10 mouse cellular contexts compared by ENCODE assay signal in the genomic region with DNA sequence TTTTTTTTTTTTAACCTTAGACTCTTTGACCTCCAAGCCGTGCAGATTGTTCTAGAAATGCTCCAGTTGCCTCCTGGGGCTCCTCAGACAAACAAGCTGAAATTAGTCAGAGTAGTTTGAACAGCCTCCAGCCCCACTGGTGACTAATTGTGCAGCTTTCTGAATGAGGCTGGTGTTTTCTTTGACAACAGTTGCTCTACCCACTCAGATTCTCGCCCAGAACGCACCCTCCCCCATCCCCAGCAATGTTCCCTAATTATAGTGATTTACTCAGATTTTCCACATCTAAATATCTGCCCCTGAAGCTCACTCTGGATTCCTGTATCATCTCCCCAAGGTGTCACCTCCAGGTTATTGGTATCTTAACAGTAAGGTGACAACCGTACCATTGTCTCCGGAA.
DNase-seq lines count a peak whose midpoint lies in the region.
"Had no signal": no experiment of that assay in that cellular context is flagged by ENCODE, and none has a peak within 500 bp of the region (broad histone marks: within the 10 kb centered on the region; RNA-seq: fewer than 3 reads in every experiment).

No protein-coding gene starts in this region.

- DNase-seq in adrenal gland, postnatal 10 days: peak; percentile 30
- DNase-seq in adrenal gland, adult 8-10 months: no peak
- peak; percentile 83 for DNase-seq in right cerebral cortex, adult 18-20 months
- no peak for DNase-seq in right cerebral cortex, postnatal 4 days
- DNase-seq in layer of hippocampus, postnatal 25 days (ENCODE audit: extremely low spot score in 1 of 2, low spot score in 1 of 2): peak; percentile 29 to 54
- no peak for DNase-seq in spleen, postnatal 4 days (ENCODE audit: low spot score in 2 of 2)
- DNase-seq in cerebellum, postnatal 4 days (ENCODE audit: low spot score in 2 of 2): no peak
- no peak for DNase-seq in natural killer cell, adult 2 months (ENCODE audit: low spot score in 2 of 2)
- DNase-seq: B cell, adult 2 months; cerebellum, adult 11-12 months had no signal

Comparison
In these comparisons a context has a peak if more than half of its experiments do, and no peak if none do; other contexts are left out.
1. DNase-seq: peak in adrenal gland, postnatal 10 days (single experiment), right cerebral cortex, adult 18-20 months (single experiment) and layer of hippocampus, postnatal 25 days (2 of 2); none in adrenal gland, adult 8-10 months (single experiment), right cerebral cortex, postnatal 4 days (single experiment), spleen, postnatal 4 days (0 of 2), cerebellum, postnatal 4 days (0 of 2) and natural killer cell, adult 2 months (0 of 2).